Mouse (Mus musculus): Measurements from ENCODE around the gene Col9a3.

DNA sequence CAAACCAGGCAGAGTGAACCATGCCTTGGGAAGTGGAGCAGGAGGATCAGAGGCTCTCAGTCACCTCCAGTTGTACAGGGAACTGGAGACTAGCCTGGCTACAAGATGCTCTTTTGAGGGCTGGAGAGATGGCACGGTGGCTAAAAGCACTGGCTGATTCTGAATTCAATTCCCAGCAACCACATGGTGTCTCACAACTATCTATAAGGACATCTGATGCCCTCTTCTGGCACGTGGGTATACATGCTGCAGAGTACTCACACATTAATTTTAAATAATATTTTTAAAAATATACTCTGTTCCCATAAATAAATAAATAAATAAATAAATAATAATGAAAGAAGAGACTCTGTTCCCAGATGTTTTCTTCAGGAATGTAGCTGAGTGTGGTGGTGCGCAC is 42.4 kb upstream of the Col9a3 start:
- no peak for TF ChIP-seq KAT2A (conservative IDR thresholded peaks at IDR 0.05; ENCODE audit: low read depth, low read length)
- no peak for TF ChIP-seq CTCF (IDR thresholded peaks at IDR 0.05 in 2 of 3, conservative IDR thresholded peaks at IDR 0.05 in 1 of 3; ENCODE audit: control insufficient read depth in 1 of 3, insufficient read depth in 1 of 3, low read depth in 2 of 3, low read length in 3 of 3, poor library complexity in 1 of 3, severe bottlenecking in 1 of 3)
- TF ChIP-seq POLR2A (IDR thresholded peaks at IDR 0.05; ENCODE audit: control insufficient read depth in 1 of 2, insufficient read depth in 1 of 2, low read depth in 1 of 2, low read length in 2 of 2, poor library complexity in 1 of 2) = no peak
- no peak for TF ChIP-seq CHD2 (IDR thresholded peaks at IDR 0.05; ENCODE audit: low read length)
- TF ChIP-seq CHD1 (IDR thresholded peaks at IDR 0.05; ENCODE audit: low read depth, low read length) = no peak
- TF ChIP-seq UBTF (IDR thresholded peaks at IDR 0.05; ENCODE audit: borderline replicate concordance, insufficient read depth, low read depth, low read length) = no peak
- no peak for TF ChIP-seq POLR2AphosphoS5 (IDR thresholded peaks at IDR 0.05; ENCODE audit: borderline replicate concordance, low read depth, low read length)
